Mouse (Mus musculus) hindbrain, embryonic 16.5 days (tissue): ENCODE measurements at regions not wholly inside any gene's neighbourhood (a gene's known extent, or its start where the extent isn't known, plus 50 kb on each side); places are given as distances from the start of the nearest gene placed in this dataset.

Experiments
- ATAC-seq: fragments of 200-750 bp; cut with Nextera tagmentation; 2 replicates; pipeline ENCODE4 v1.8.0; 2017; ENCODE audit warnings: moderate TSS enrichment, moderate library complexity
- H3K27ac ChIP-seq: fragments of 300-500 bp; sonication (generic); 2 replicates; pipeline ENCODE4 v1.5.1; 2014; ENCODE audit warnings: low read depth, mild to moderate bottlenecking, control low read depth, low read length, moderate library complexity
- H3K27me3 ChIP-seq: fragments of 300-500 bp; sonication (generic); replicated peaks from 2 replicates; pipeline ENCODE4 v1.6.1; 2014; ENCODE audit warnings: low read length; ENCODE audit not compliant: control insufficient read depth, insufficient read depth
- H3K36me3 ChIP-seq: fragments of 300-500 bp; sonication (generic); 2 replicates; pipeline ENCODE4 v1.6.1; 2014; ENCODE audit warnings: mild to moderate bottlenecking, low read length, moderate library complexity, mixed read lengths; ENCODE audit not compliant: control insufficient read depth, insufficient read depth
- H3K4me1 ChIP-seq: fragments of 300-500 bp; sonication (generic); 2 replicates; pipeline ENCODE4 v1.6.1; 2014; ENCODE audit warnings: low read depth, low read length; ENCODE audit not compliant: control insufficient read depth, insufficient read depth
- H3K4me2 ChIP-seq: fragments of 300-500 bp; sonication (generic); 2 replicates; pipeline ENCODE4 v1.6.1; 2014; ENCODE audit warnings: mild to moderate bottlenecking, low read length, control low read depth, moderate library complexity
- H3K4me3 ChIP-seq: fragments of 300-500 bp; sonication (generic); 2 replicates; pipeline ENCODE4 v1.5.1; 2014; ENCODE audit warnings: mild to moderate bottlenecking, low read length, control low read depth, moderate library complexity
- H3K9ac ChIP-seq: fragments of 300-500 bp; sonication (generic); 2 replicates; pipeline ENCODE4 v1.6.1; 2014; ENCODE audit warnings: low read depth, mild to moderate bottlenecking, control low read depth, low read length, moderate library complexity
- H3K9me3 ChIP-seq: fragments of 300-500 bp; sonication (generic); 2 replicates; pipeline ENCODE4 v1.6.1; 2014; ENCODE audit warnings: mild to moderate bottlenecking, low read length, moderate library complexity; ENCODE audit not compliant: control insufficient read depth
- WGBS: fragments of 180-500 bp; shearing (Covaris S2); extraction: QIAGEN DNeasy Blood & Tissue Kit; methylation state at CpG from one replicate; pipeline ENCODE4 v1.1.7; 2014; 5-methylcytosine and 5-hydroxymethylcytosine counted together

DNA sequence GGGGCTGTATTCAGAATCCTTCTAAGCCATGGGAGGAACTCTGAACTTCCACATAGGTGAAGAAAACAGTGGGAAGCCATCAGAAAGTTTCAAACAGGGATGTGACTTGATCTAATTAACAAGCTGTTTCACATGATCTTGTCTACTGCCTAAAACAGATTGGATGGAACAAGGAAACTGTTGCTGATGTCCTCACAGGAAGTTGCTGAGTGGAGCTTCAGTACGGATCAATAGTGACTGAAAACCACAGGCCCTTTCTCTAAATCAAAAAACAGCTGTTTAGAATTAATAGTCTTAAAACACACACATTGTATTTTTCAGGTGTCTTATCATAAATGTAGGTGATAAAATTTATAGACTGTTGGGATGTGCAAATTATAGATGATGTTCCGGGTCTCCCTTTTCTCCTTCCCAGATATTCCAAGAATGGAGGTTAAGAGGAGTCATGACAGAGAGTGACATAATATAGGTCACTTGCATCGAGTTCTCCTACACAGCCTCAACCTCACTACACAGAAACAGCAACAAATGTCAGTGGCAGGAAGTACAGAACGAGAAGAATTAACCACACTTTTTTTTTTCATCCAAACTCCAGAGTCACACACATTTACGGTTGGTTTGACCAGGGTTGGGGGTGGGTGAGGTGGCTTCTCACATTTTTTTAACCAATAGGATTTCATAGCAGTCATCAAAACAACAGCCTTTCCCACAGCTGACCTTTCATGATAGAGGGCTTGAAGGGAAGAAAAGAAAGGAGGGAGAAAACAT lies 170.4 kb upstream of the Lpp start:
- no peaks in the 10 kb centered on the region for H3K9me3 ChIP-seq
- H3K27ac ChIP-seq = no peak overlapping the region
- no peaks in the 10 kb centered on the region for H3K36me3 ChIP-seq
- H3K4me2 ChIP-seq = no peak overlapping the region
- H3K4me1 ChIP-seq = no peaks in the 10 kb centered on the region
- no peak overlapping the region for H3K9ac ChIP-seq
- WGBS = 77% methylated on average over 5 of the region's 5 CpGs
- H3K4me3 ChIP-seq = no peak overlapping the region
- no peak for ATAC-seq
- H3K27me3 ChIP-seq = no peaks in the 10 kb centered on the region

DNA sequence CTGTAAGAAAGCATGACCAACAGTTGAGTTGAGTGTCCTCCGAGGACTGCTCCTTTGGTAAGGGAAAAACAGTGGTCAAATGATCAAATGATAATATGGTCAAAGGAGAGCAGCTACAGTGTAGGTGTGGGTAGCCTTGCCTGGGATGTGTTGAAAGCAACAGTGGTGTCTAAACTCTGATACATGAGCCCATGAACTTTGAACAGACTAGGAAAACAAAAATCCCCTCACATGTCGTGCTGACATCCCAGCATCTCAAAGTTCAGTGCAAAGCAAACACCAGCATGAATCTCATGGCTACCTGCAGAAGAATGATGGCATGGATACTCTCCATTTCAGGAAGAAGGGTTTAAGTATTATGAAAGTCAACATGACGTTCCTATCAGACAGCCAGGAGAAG lies 171.3 kb upstream of the Lpp start:
- no peak overlapping the region for H3K9ac ChIP-seq
- no peak overlapping the region for H3K4me3 ChIP-seq
- H3K9me3 ChIP-seq = no peaks in the 10 kb centered on the region
- no peak for ATAC-seq
- 93% methylated on average over 3 of the region's 3 CpGs for WGBS
- no peak overlapping the region for H3K4me2 ChIP-seq
- H3K27ac ChIP-seq = no peak overlapping the region
- no peaks in the 10 kb centered on the region for H3K27me3 ChIP-seq
- H3K36me3 ChIP-seq = no peaks in the 10 kb centered on the region
- no peaks in the 10 kb centered on the region for H3K4me1 ChIP-seq

DNA sequence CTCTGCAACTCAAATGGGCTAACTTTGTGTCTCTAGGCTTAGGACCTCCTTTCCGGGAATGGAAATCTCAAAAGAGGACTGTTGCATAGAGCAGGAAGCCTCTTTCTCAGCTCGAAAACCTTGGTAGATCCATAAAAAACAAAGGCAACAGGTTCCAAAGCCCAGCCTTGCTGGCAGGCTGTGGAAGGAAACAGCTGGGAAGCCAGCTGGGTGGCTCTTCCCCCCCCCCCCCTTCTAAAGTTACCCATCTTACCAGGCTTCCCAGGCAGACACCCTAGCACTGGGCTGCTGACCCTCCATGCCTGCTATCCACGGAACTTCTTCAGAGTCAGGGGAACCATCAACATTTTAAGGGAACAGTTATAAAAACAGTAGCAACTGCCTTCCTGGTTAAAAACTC lies 172.7 kb upstream of the Lpp start:
- Histone ChIP-seq H3K9me3 (no peaks in the 10 kb centered on the region), H3K4me3 (no peak overlapping the region), H3K9ac (no peak overlapping the region), H3K27ac (no peak overlapping the region), H3K4me2 (no peak overlapping the region), H3K4me1 (no peaks in the 10 kb centered on the region), H3K27me3 (no peaks in the 10 kb centered on the region), H3K36me3 (no peaks in the 10 kb centered on the region)
- ATAC-seq = no peak
- 75% methylated on average over 3 of the region's 3 CpGs for WGBS

DNA sequence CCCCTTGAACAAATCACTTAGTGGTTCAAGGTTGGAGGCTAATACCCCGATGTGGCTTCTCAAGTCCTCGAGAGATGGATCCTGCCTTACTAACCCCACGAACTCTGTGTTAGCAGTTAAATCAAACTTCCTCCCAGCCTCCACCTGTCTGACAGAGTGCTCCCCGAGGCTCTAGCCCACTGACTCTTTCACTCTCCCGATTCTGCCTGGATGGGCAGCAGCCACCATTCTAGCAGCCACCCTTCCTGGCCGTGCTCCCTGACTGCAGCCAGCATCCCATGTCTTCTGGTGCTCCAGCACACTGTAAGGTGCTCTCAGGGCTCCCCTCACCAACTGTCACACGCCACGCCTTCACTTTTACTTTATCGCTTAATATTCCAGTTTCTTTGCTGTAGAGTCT lies 173.6 kb upstream of the Lpp start:
- Histone ChIP-seq H3K4me1 (no peaks in the 10 kb centered on the region), H3K4me2 (no peak overlapping the region), H3K9ac (no peak overlapping the region), H3K9me3 (no peaks in the 10 kb centered on the region), H3K4me3 (no peak overlapping the region), H3K36me3 (no peaks in the 10 kb centered on the region), H3K27me3 (no peaks in the 10 kb centered on the region), H3K27ac (no peak overlapping the region)
- 88% methylated on average over 9 of the region's 9 CpGs for WGBS
- ATAC-seq = no peak

DNA sequence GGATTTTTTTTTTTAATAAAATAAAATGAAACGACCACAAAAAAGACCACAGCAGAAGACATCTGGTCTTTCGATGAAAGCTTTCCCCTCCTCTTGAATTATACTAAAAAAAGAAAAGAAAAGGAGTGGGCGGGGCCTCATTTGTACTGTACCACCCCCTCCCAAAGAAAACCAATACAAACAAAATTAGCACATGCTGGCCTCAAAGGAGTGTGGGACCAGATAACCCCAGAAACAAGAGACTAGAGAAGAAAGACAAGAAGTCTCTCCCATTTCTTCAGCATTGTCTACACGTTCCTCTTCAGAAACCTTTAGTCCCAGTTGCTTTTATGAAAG lies 174.5 kb upstream of the Lpp start:
- Histone ChIP-seq H3K4me1 (no peaks in the 10 kb centered on the region), H3K27me3 (no peaks in the 10 kb centered on the region), H3K27ac (no peak overlapping the region), H3K36me3 (no peaks in the 10 kb centered on the region), H3K4me2 (no peak overlapping the region), H3K9ac (no peak overlapping the region), H3K4me3 (no peak overlapping the region), H3K9me3 (no peaks in the 10 kb centered on the region)
- ATAC-seq = no peak
- WGBS = 51% methylated on average over 4 of the region's 4 CpGs

DNA sequence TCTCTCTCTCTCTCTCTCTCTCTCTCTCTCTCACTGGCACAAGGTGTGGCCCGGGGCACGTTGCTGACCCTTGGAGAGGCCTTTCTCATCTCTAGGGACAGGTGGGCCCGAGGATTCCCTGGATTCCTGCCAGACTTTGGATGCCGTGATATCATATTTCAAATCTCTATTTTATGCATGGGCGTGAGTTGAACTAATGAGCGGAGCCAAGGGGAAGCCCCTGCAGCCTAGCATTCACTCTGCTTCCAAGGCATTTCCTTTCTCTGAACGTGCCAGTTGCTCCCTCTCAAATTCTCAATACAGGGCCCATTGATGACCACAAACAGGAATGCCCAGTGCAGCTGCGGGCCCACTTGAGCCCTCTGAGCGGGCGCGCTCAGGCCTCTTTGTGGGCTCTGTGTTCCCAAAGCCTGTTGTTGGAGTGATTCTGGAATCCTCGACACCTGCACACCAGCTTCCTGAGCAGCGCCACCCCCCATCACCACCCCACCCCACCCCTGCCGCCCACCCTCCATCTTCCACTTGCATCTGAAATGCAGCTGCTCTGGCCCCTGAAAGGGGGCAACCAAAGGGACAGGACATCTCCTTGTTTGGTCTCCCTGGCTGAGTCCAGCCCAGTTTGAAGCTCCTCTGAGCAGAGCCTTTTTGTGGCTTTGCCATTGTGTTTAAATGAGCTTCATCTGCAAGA lies 175.0 kb upstream of the Lpp start:
- Histone ChIP-seq H3K4me2 (no peak overlapping the region), H3K4me3 (no peak overlapping the region), H3K27ac (no peak overlapping the region), H3K9me3 (no peaks in the 10 kb centered on the region), H3K9ac (no peak overlapping the region), H3K36me3 (no peaks in the 10 kb centered on the region), H3K27me3 (no peaks in the 10 kb centered on the region), H3K4me1 (no peaks in the 10 kb centered on the region)
- peak; percentile 78 for ATAC-seq
- 33% methylated on average over 14 of the region's 14 CpGs for WGBS

DNA sequence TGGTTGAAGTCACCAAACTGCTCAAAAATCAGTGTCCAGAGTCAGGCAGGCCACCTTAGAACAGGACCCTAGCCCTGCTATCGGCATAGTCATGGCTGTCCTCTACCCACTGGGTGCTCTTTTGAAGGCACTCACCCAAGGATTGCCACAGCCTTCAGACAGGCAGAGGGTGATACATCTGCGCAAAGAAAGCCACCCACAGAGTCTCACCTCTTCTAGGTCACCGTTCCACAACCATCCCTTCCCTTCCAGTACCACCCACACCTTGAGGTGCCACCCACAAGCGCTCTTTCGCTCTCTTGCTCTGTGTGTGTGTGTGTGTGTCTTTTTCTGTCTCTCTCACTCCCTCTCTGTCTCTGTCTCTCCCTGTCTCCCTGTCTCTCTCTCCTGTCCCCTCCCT lies 176.5 kb upstream of the Lpp start:
- Histone ChIP-seq H3K27ac (no peak overlapping the region), H3K9me3 (no peaks in the 10 kb centered on the region), H3K9ac (no peak overlapping the region), H3K36me3 (no peaks in the 10 kb centered on the region), H3K4me3 (no peak overlapping the region), H3K4me1 (no peaks in the 10 kb centered on the region), H3K27me3 (no peaks in the 10 kb centered on the region), H3K4me2 (no peak overlapping the region)
- 89% methylated on average over 5 of the region's 5 CpGs for WGBS
- ATAC-seq = no peak

DNA sequence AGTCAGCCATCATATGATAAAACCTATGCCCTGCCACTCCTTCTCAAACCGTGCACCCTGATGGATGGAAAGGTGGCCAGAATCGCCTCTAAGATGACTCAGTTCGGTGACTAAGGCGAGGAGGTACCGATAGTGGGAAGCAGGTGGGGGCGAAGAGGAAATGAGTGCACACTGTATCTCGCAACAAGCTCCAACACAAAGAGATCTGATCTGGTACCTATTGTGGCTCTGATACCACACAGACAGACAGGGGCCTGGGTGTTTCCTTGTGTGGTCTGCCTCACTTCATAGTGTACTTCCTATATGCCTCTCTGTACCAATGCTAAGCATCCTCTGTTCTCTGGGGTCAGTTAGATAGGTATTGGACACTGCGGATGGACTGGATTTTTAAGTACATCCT lies 178.0 kb upstream of the Lpp start:
- Histone ChIP-seq H3K27ac (no peak overlapping the region), H3K9me3 (no peaks in the 10 kb centered on the region), H3K4me3 (no peak overlapping the region), H3K36me3 (no peaks in the 10 kb centered on the region), H3K4me2 (no peak overlapping the region), H3K9ac (no peak overlapping the region), H3K27me3 (no peaks in the 10 kb centered on the region), H3K4me1 (no peaks in the 10 kb centered on the region)
- 94% methylated on average over 8 of the region's 8 CpGs for WGBS
- no peak for ATAC-seq

DNA sequence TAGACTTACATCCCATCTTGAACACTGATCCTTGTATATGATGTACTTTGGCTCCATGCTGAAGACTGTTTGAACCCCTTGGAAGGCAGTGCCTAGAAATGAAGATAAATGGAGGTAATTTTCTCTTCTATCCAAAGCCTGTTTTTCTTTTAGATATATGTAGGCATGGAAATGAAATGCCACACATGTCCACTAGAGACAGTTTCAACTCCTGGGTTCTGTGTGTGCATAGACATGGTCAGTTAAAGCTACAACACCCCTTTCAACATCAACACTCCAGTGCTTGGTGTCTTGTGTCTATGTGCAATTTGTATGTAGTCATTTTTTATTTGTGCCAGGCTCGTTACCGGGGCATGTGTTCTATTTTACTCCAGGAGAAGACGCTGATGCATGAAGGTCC lies 179.7 kb upstream of the Lpp start:
- Histone ChIP-seq H3K4me3 (no peak overlapping the region), H3K27me3 (no peaks in the 10 kb centered on the region), H3K27ac (no peak overlapping the region), H3K4me2 (no peak overlapping the region), H3K9ac (no peak overlapping the region), H3K9me3 (no peaks in the 10 kb centered on the region), H3K36me3 (no peaks in the 10 kb centered on the region), H3K4me1 (no peaks in the 10 kb centered on the region)
- no peak for ATAC-seq
- 93% methylated on average over 3 of the region's 3 CpGs for WGBS
